Mouse (Mus musculus) kidney, adult 2 months (tissue): Measurements from ENCODE around the gene Arhgef33. TPM values are rescaled to one million over a fixed set of nuclear protein-coding genes. Genes with fewer than 3 reads are reported as not detected.

ENCODE experiments used
- DNase-seq: peaks from one replicate; pipeline ENCODE4 v3.0.0; 2021
- H3K27ac ChIP-seq: fragments of 200-500 bp; 2 replicates; pipeline ENCODE4 v1.5.1; 2012; ENCODE audit warnings: low read depth, low read length, control low read depth, inconsistent platforms; ENCODE audit not compliant: insufficient read depth
- H3K27me3 ChIP-seq: fragments of 200-500 bp; replicated peaks from 2 replicates; pipeline ENCODE4 v1.6.1; 2012; ENCODE audit warnings: mild to moderate bottlenecking, moderate library complexity, low read length, inconsistent platforms; ENCODE audit not compliant: control insufficient read depth, insufficient read depth
- H3K36me3 ChIP-seq: fragments of 200-500 bp; 2 replicates; pipeline ENCODE4 v1.6.1; 2012; ENCODE audit warnings: mild to moderate bottlenecking, moderate library complexity, low read length, inconsistent platforms; ENCODE audit not compliant: control insufficient read depth, insufficient read depth
- H3K4me1 ChIP-seq: fragments of 200-500 bp; 2 replicates; pipeline ENCODE4 v1.6.1; 2011; ENCODE audit warnings: low read length; ENCODE audit not compliant: control insufficient read depth, insufficient read depth
- H3K4me3 ChIP-seq: fragments of 200-500 bp; 2 replicates; pipeline ENCODE4 v1.5.1; 2011; ENCODE audit warnings: mild to moderate bottlenecking, low read depth, low read length, control low read depth; ENCODE audit not compliant: insufficient read depth
- CTCF ChIP-seq: fragments of 200-500 bp; conservative IDR thresholded peaks from 2 replicates; pipeline ENCODE4 v1.5.1; 2011; ENCODE audit warnings: low read depth, mild to moderate bottlenecking, control low read depth, low read length, moderate library complexity, mixed read lengths; ENCODE audit not compliant: insufficient read depth, insufficient read length
- POLR2A ChIP-seq: fragments of 200-500 bp; IDR thresholded peaks from one replicate; pipeline ENCODE4 v1.6.1; 2011; ENCODE audit warnings: low read depth, low read length, control low read depth
- WGBS: fragments of 180-500 bp; shearing (Covaris S2); methylation state at CpG from one replicate; pipeline ENCODE4 v1.1.7; 2018; 5-methylcytosine and 5-hydroxymethylcytosine counted together
- polyA plus RNA-seq: library from polyadenylated mRNA; depleted of rRNA; stranded (reverse); fragments of >200 nt; gene quantifications from 2 replicates; pipeline ENCODE4 v1.2.3, GENCODE M21; 2012; rRNA removed

Arhgef33 gene
- polyA plus RNA-seq, 1 experiment, result 0.44 TPM

- H3K4me3 ChIP-seq, result no peak overlapping the region
- peaks cover 6% of the 10 kb centered on the region for H3K36me3 ChIP-seq
- no peak for TF ChIP-seq POLR2A
- no peak for TF ChIP-seq CTCF
- WGBS, result 72% methylated on average over 5 of the region's 5 CpGs
- H3K27me3 ChIP-seq, result no peaks in the 10 kb centered on the region
- H3K27ac ChIP-seq, result no peak overlapping the region
- no peaks in the 10 kb centered on the region; the same call in 1 of the 2 replicates for H3K4me1 ChIP-seq
- DNase-seq, result no peak
Measured at GRCm38 (mm10) chr17:80435680-80436079, 128.5 kb downstream of the Arhgef33 start.

GRCm38 (mm10) chr17:80445433-80445832, 138.2 kb downstream of the Arhgef33 start:
- peaks cover 5% of the 10 kb centered on the region for H3K36me3 ChIP-seq
- H3K4me1 ChIP-seq, result no peaks in the 10 kb centered on the region
- H3K27me3 ChIP-seq, result no peaks in the 10 kb centered on the region
- 63% methylated on average over 7 of the region's 7 CpGs for WGBS
- no peak overlapping the region for H3K27ac ChIP-seq
- no peak for DNase-seq
- H3K4me3 ChIP-seq, result no peak overlapping the region
- TF ChIP-seq CTCF (no peak), POLR2A (no peak)

- no peaks in the 10 kb centered on the region for H3K4me1 ChIP-seq
- H3K36me3 ChIP-seq, result peaks cover 5% of the 10 kb centered on the region
- no peak for TF ChIP-seq POLR2A
- no peak for TF ChIP-seq CTCF
- H3K4me3 ChIP-seq, result no peak overlapping the region
- DNase-seq, result no peak
- H3K27me3 ChIP-seq, result no peaks in the 10 kb centered on the region
- WGBS, result 91% methylated on average over 5 of the region's 5 CpGs
- no peak overlapping the region for H3K27ac ChIP-seq
Measured at GRCm38 (mm10) chr17:80446470-80446869, 139.3 kb downstream of the Arhgef33 start.

Other genes starting within 250 kb of the Arhgef33 start
- gene Hnrnpll, start 245.1 kb upstream of the Arhgef33 start, polyA plus RNA-seq, result 11.7 and 13.1 TPM in 2 replicates
- gene Galm, start 179.9 kb upstream of the Arhgef33 start, polyA plus RNA-seq, result 115 and 124 TPM in 2 replicates
- 26.5 and 34.3 TPM in 2 replicates for gene Srsf7, start 100.1 kb upstream of the Arhgef33 start, polyA plus RNA-seq
- gene Ttc39d, start 99.9 kb upstream of the Arhgef33 start, polyA plus RNA-seq, result 0.04 and 0.05 TPM in 2 replicates
- 2.5 and 2.9 TPM in 2 replicates for gene Gemin6, start 83.0 kb upstream of the Arhgef33 start, polyA plus RNA-seq
- 25.2 and 36.5 TPM in 2 replicates for gene Morn2, start 17.2 kb upstream of the Arhgef33 start, polyA plus RNA-seq
- 6.0 and 6.4 TPM in 2 replicates for gene Dhx57, start 16.9 kb upstream of the Arhgef33 start, polyA plus RNA-seq
- not detected in 2 replicates for gene Gm10190, start 66.1 kb downstream of the Arhgef33 start, polyA plus RNA-seq
- gene Sos1, start 173.0 kb downstream of the Arhgef33 start, polyA plus RNA-seq, result 3.7 and 4.9 TPM in 2 replicates